Mouse (Mus musculus): ENCODE results near the gene Gm4907. TPM values are rescaled to one million over a fixed set of nuclear protein-coding genes. Genes with fewer than 3 reads are reported as not detected.
"Not testable (repeated sequence)": the region's sequence is repeated elsewhere in the genome, so short reads cannot be mapped to it uniquely, and the experiment has no call there.

Gm4907 gene
- not detected in 2 replicates for polyA plus RNA-seq (2012; rRNA removed)

GRCm38 (mm10) chrX:23882253-23882652, at the start of gene Gm4907:
Gene Gm4907 (plus strand): TSS chrX:23882553.
- 55% methylated on average over 2 of the region's 2 CpGs for WGBS
- not testable (repeated sequence) for H3K4me3 ChIP-seq (replicated peaks; ENCODE audit: extremely low read depth, low read depth, low read length)

GRCm38 (mm10) chrX:23833784-23834183, 48.6 kb upstream of the Gm4907 start:
- not testable (repeated sequence) for H3K4me3 ChIP-seq (replicated peaks; ENCODE audit: extremely low read depth, low read depth, low read length); H3K4me1 ChIP-seq (ENCODE audit: control insufficient read depth, insufficient read depth, low read length); DNase-seq
- WGBS = 78% methylated on average over 11 of the region's 11 CpGs

More at GRCm38 (mm10) chrX:23882253-23882652, at the start of gene Gm4907:
- DNase-seq; H3K4me1 ChIP-seq (ENCODE audit: control insufficient read depth, insufficient read depth, low read length): not testable (repeated sequence)

GRCm38 (mm10) chrX:23840921-23841320, 41.4 kb upstream of the Gm4907 start:
- TF ChIP-seq CTCF (IDR thresholded peaks at IDR 0.05; ENCODE audit: insufficient read depth, low read length) = no peak
- TF ChIP-seq POLR2A (IDR thresholded peaks at IDR 0.05; ENCODE audit: borderline replicate concordance, extremely low read depth, low read depth, low read length) = no peak
- 72% methylated on average over 1 of the region's 1 CpGs for WGBS
- Histone ChIP-seq H3K4me3 (replicated peaks; ENCODE audit: extremely low read depth, low read depth, low read length) (no peak overlapping the region), H3K4me1 (ENCODE audit: control insufficient read depth, insufficient read depth, low read length) (no peaks in the 10 kb centered on the region)
- no peak for DNase-seq

- TF ChIP-seq CTCF (IDR thresholded peaks at IDR 0.05; ENCODE audit: insufficient read depth, low read length) (no peak), POLR2A (IDR thresholded peaks at IDR 0.05; ENCODE audit: borderline replicate concordance, extremely low read depth, low read depth, low read length) (no peak)
- WGBS = 73% methylated on average over 2 of the region's 2 CpGs
- Histone ChIP-seq H3K4me1 (ENCODE audit: control insufficient read depth, insufficient read depth, low read length) (no peaks in the 10 kb centered on the region), H3K4me3 (replicated peaks; ENCODE audit: extremely low read depth, low read depth, low read length) (no peak overlapping the region)
- DNase-seq = no peak
Observed at GRCm38 (mm10) chrX:23954161-23954560, 71.8 kb downstream of the Gm4907 start.

Other genes starting within 250 kb of the Gm4907 start
- 3.4 and 3.6 TPM in 2 replicates for gene Wdr44, start 189.5 kb upstream of the Gm4907 start, polyA plus RNA-seq (2012; rRNA removed)
- not detected in 2 replicates for gene Gm4985, start 76.4 kb downstream of the Gm4907 start, polyA plus RNA-seq (2012; rRNA removed)